Mouse (Mus musculus) hindbrain, embryonic 11.5 days (tissue): Measurements from ENCODE around the gene Cog6. TPM values are rescaled to one million over a fixed set of nuclear protein-coding genes. Genes with fewer than 3 reads are reported as not detected.
"Not testable (repeated sequence)": the region's sequence is repeated elsewhere in the genome, so short reads cannot be mapped to it uniquely, and the experiment has no call there.

ENCODE experiments used
- ATAC-seq: fragments of 200-750 bp; cut with Nextera tagmentation; 2 replicates; pipeline ENCODE4 v1.8.0; 2017; ENCODE audit warnings: mild to moderate bottlenecking, moderate TSS enrichment, moderate library complexity; ENCODE audit not compliant: low FRiP score
- DNase-seq: peaks from one replicate; pipeline ENCODE4 v3.0.0-alpha.2; 2015; ENCODE audit warnings: low spot score
- H3K27ac ChIP-seq: fragments of 300-500 bp; sonication (generic); 2 replicates; pipeline ENCODE4 v1.5.1; 2014; ENCODE audit warnings: mild to moderate bottlenecking, low read depth, low read length
- H3K27me3 ChIP-seq: fragments of 300-500 bp; sonication (generic); 2 replicates; pipeline ENCODE4 v1.6.1; 2014; ENCODE audit warnings: mild to moderate bottlenecking, low read length, moderate library complexity, mixed read lengths; ENCODE audit not compliant: control insufficient read depth, insufficient read depth
- H3K36me3 ChIP-seq: fragments of 300-500 bp; sonication (generic); 2 replicates; pipeline ENCODE4 v1.6.1; 2014; ENCODE audit warnings: mild to moderate bottlenecking, low read length, moderate library complexity, mixed read lengths; ENCODE audit not compliant: control insufficient read depth, insufficient read depth
- H3K4me1 ChIP-seq: fragments of 300-500 bp; sonication (generic); replicated peaks from 2 replicates; pipeline ENCODE4 v1.6.1; 2014; ENCODE audit warnings: low read length, mixed read lengths; ENCODE audit not compliant: control insufficient read depth, insufficient read depth
- H3K4me2 ChIP-seq: fragments of 300-500 bp; sonication (generic); replicated peaks from 2 replicates; pipeline ENCODE4 v1.6.1; 2014; ENCODE audit warnings: mild to moderate bottlenecking, low read depth, low read length
- H3K4me3 ChIP-seq: fragments of 300-500 bp; sonication (generic); 2 replicates; pipeline ENCODE4 v1.5.1; 2014; ENCODE audit warnings: low read depth, low read length
- H3K9ac ChIP-seq: fragments of 300-500 bp; sonication (generic); 2 replicates; pipeline ENCODE4 v1.6.1; 2014; ENCODE audit warnings: low read depth, low read length
- H3K9me3 ChIP-seq: fragments of 300-500 bp; sonication (generic); 2 replicates; pipeline ENCODE4 v1.6.1; 2016; ENCODE audit warnings: low read length; ENCODE audit not compliant: control insufficient read depth
- WGBS: fragments of 180-500 bp; shearing (Covaris S2); extraction: QIAGEN DNeasy Blood & Tissue Kit; methylation state at CpG from one replicate; pipeline ENCODE4 v1.1.7; 2014; 5-methylcytosine and 5-hydroxymethylcytosine counted together
- polyA plus RNA-seq: library from polyadenylated mRNA; unstranded; fragments of >200 nt; fragmentation: Nextera tagmentation; extraction: Ambion mirVana; gene quantifications from 2 replicates; pipeline ENCODE4 v1.2.1, GENCODE M21; 2014

The Cog6 gene
- polyA plus RNA-seq, 1 experiment from 2014 or later, result 52.1 TPM

- H3K4me3 ChIP-seq, result no peak overlapping the region
- no peaks in the 10 kb centered on the region for H3K36me3 ChIP-seq
- no peak overlapping the region for H3K9ac ChIP-seq
- H3K4me2 ChIP-seq, result no peak overlapping the region
- H3K9me3 ChIP-seq, result no peaks in the 10 kb centered on the region
- DNase-seq (no peak), ATAC-seq (no peak)
- 69% methylated on average over 18 of the region's 18 CpGs for WGBS
- H3K4me1 ChIP-seq, result no peaks in the 10 kb centered on the region
- no peak overlapping the region for H3K27ac ChIP-seq
- no peaks in the 10 kb centered on the region for H3K27me3 ChIP-seq
Observed at GRCm38 (mm10) chr3:52990041-52990737, 26.8 kb downstream of the Cog6 start.

DNA sequence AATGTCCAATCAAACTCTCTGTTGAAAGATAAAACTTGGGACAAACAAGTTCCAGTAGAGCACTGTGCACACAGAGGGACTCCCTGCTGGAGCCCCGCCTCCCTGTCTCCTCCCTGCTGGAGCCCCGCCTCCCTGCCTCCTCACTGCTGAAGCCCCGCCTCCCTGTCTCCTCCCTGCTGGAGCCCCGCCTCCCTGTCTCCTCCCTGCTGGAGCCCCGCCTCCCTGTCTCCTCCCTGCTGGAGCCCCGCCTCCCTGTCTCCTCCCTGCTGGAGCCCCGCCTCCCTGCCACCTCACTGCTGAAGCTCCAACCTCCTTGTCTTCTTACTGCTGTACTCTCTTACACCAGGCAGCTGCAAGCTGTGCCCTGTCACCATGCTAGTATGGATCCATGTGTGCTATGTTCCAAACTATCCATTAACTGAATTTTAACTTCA is 31.5 kb downstream of the Cog6 start:
- H3K9me3 ChIP-seq, H3K4me3 ChIP-seq, H3K27me3 ChIP-seq, DNase-seq, H3K27ac ChIP-seq, H3K36me3 ChIP-seq, ATAC-seq, H3K9ac ChIP-seq, H3K4me1 ChIP-seq, H3K4me2 ChIP-seq: not testable (repeated sequence)
- WGBS, result 47% methylated on average over 6 of the region's 7 CpGs

DNA sequence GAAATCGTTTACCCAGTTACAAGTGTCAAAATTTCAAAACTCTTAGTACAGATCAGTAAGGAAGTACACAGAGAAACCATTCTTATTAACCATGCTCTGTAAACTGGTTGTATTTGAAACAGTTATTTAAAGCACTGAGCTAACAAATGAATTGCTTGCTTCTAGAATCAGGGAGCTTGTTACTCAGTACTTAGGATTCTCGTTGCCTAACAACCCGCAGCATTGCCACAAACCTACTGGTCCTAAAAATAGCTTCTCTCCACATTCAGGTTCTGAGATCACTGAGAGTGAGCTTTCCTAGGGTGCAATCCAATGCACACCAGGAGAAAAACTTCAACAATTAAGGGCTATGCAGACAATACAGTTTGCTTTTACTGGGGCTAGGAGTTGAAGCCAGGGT is 33.3 kb downstream of the Cog6 start:
- Histone ChIP-seq H3K36me3 (0 out of 2 replicates have a peak, but pooled peaks cover 3% of the 10 kb centered on the region), H3K27me3 (no peaks in the 10 kb centered on the region), H3K9me3 (no peaks in the 10 kb centered on the region), H3K4me2 (no peak overlapping the region), H3K9ac (no peak overlapping the region), H3K4me1 (no peaks in the 10 kb centered on the region), H3K27ac (no peak overlapping the region), H3K4me3 (no peak overlapping the region)
- DNase-seq, result no peak
- WGBS, result 91% methylated on average over 3 of the region's 3 CpGs
- ATAC-seq, result no peak

- Histone ChIP-seq H3K4me2 (no peak overlapping the region), H3K36me3 (0 out of 2 replicates have a peak, but pooled peaks cover 3% of the 10 kb centered on the region), H3K9ac (no peak overlapping the region), H3K27me3 (no peaks in the 10 kb centered on the region), H3K4me1 (no peaks in the 10 kb centered on the region), H3K27ac (no peak overlapping the region), H3K9me3 (no peaks in the 10 kb centered on the region), H3K4me3 (no peak overlapping the region)
- WGBS, result 90% methylated on average over 10 of the region's 10 CpGs
- ATAC-seq (no peak), DNase-seq (no peak)
Observed at GRCm38 (mm10) chr3:52982993-52983392, 34.0 kb downstream of the Cog6 start.

DNA sequence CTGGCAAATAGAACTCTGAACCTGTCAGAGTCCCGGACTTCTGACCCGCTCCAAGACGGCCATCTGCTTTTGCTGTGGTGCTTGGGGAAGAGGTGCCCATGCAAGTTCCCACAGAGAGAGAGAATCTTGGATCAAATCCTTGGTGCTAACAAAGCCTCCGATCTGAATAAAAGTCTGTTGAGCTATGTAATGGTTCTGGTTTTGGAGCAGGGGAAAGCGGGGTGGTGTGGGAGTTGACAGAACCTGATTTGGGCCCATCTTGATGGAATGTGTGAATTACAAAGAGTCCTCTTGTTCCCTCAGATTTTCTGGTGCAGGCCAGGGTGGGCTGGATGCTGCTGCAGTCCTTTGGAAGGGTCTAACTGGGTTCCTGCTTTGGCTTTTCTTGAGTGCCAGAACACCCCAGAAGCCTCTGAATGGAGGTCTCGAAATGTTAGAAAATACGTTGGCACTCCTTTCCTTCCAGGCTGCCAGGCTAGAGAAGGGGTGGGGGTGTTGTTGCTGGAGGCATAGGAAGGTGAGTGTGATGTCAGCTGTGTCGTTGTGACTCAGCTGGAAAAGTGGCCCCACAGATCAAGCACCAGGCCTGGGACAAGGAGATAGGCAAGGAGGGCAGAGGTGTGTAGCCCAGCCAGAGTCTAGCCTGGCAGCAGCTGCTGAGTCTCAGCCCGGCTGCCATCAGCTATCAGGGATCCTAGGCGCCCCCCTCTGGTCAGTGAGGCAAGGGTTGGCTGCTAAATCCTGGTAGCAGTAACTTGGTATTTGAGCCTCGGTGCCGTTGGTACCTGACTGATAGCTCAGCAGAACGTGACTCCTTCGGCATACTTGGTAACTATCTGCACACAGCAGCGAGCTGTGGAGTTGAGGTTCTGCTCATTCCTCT is 42.1 kb downstream of the Cog6 start:
- Histone ChIP-seq H3K4me1 (no peaks in the 10 kb centered on the region), H3K9me3 (no peaks in the 10 kb centered on the region), H3K36me3 (no peaks in the 10 kb centered on the region), H3K9ac (no peak overlapping the region), H3K27ac (no peak overlapping the region), H3K4me2 (no peak overlapping the region), H3K4me3 (no peak overlapping the region), H3K27me3 (no peaks in the 10 kb centered on the region)
- 54% methylated on average over 15 of the region's 15 CpGs for WGBS
- peak; percentile 79 for DNase-seq
- no peak for ATAC-seq

DNA sequence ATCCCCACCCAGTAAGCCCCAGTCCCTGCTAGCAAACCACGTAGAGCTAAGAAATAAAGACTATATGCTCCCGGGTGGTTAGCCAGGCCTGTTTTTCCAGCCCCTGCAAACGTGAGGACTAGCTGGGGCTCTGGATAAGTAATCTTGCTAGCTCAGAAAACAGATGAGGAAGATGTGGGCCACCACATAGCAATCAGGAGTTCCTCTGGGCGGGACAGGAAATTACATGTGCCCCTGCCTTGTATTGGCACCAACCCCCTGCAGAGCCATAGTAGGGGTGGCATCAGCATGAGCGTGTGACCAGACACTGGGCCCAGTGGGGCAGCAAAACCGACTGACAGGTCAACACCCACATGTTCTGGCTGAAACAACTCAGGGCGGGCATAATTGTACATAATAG is 44.1 kb downstream of the Cog6 start:
- H3K27me3 ChIP-seq, result no peaks in the 10 kb centered on the region
- no peak overlapping the region for H3K27ac ChIP-seq
- H3K4me3 ChIP-seq, result no peak overlapping the region
- no peak for ATAC-seq
- H3K4me1 ChIP-seq, result no peaks in the 10 kb centered on the region
- no peaks in the 10 kb centered on the region for H3K9me3 ChIP-seq
- H3K36me3 ChIP-seq, result no peaks in the 10 kb centered on the region
- no peak overlapping the region for H3K4me2 ChIP-seq
- no peak overlapping the region for H3K9ac ChIP-seq
- WGBS, result 75% methylated on average over 7 of the region's 7 CpGs
- DNase-seq, result no peak

DNA sequence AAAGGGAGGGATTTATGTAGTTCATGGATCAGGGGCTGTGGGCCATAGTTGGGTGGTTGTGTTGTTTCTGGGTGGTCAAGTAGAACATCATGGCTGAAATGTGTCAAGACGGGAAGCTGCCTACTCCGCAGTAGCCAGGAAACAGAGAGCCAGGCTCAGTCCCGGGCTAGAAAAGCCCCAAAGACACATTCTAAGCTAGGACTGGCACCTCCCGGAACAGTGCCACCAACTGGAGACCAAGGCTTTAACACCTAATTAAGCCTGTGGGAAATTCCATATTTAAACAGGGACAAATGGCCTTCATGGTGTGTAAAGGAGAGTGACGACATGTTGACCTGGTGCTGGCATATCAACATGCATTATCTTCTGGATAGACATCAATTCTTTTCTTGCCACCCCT is 50.0 kb downstream of the Cog6 start:
- Histone ChIP-seq H3K4me1 (no peaks in the 10 kb centered on the region), H3K27me3 (no peaks in the 10 kb centered on the region), H3K4me3 (no peak overlapping the region), H3K27ac (no peak overlapping the region), H3K9me3 (no peaks in the 10 kb centered on the region), H3K36me3 (no peaks in the 10 kb centered on the region), H3K9ac (no peak overlapping the region), H3K4me2 (no peak overlapping the region)
- ATAC-seq (no peak), DNase-seq (no peak)
- WGBS, result 83% methylated on average over 5 of the region's 5 CpGs

DNA sequence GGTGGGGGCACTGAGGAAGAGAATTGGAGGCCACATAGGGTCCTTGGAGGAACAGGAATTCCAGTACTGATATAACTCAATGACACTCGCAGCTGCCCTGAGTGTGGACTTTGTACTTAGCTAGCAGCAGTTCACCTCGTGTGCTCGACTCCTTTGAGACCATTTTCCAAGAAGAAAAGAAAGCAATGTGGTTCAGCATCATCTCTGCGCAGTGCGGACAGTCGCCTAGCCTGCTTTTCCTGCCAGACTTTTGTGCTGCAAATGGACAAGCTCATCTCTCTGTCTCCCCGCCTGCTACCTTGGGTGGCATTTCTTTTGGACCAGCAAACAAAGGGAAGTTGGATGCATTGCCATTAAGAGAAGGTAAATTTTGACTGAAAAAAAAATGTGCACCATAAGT is 52.8 kb downstream of the Cog6 start:
- Histone ChIP-seq H3K4me2 (no peak overlapping the region), H3K4me3 (no peak overlapping the region), H3K36me3 (no peaks in the 10 kb centered on the region), H3K27ac (no peak overlapping the region), H3K4me1 (no peaks in the 10 kb centered on the region), H3K9ac (no peak overlapping the region), H3K27me3 (no peaks in the 10 kb centered on the region), H3K9me3 (no peaks in the 10 kb centered on the region; the same call in 1 of the 2 replicates)
- ATAC-seq (no peak), DNase-seq (no peak)
- WGBS, result 68% methylated on average over 7 of the region's 7 CpGs
